Mouse (Mus musculus): Measurements from ENCODE around the gene Fignl1.

- TF ChIP-seq CTCF (conservative IDR thresholded peaks at IDR 0.05; ENCODE audit: insufficient read depth, insufficient read length, low read depth, low read length): peak; percentile 74
- TF ChIP-seq POLR2A (IDR thresholded peaks at IDR 0.05; ENCODE audit: low read depth, low read length): no peak
These were observed 20.2 kb downstream of the Fignl1 start for GRCm38 (mm10) chr11:11788521-11788974.
